ENCODE assay signal across 33 mouse cellular contexts in genomic region chr17:87373327-87373726, GRCm38 (mm10). TPM values are rescaled to one million over a fixed set of nuclear protein-coding genes. Genes with fewer than 3 reads are reported as not detected.
DNase-seq lines count a peak whose midpoint lies in the region; ATAC-seq and TF ChIP-seq lines count a peak whose summit lies in the region.
"Had no signal": no experiment of that assay in that cellular context is flagged by ENCODE, and none has a peak within 500 bp of the region (broad histone marks: within the 10 kb centered on the region; RNA-seq: fewer than 3 reads in every experiment).

No protein-coding gene starts in this region.

- intact Hi-C loops in left cerebral cortex, adult 2 months (cut with DNase I): loop anchor here (2.0 kb wide), 1 partner anchor 73 kb away; the partner anchor contains the start of gene Calm2

- no peak for DNase-seq in hindbrain, embryonic 10.5 days (ENCODE audit: low spot score)
- no peak for DNase-seq in left cerebral cortex, adult 2 months (ENCODE audit: extremely low spot score in 1 of 2, low spot score in 2 of 2)
- DNase-seq in left cerebral cortex, adult 9 months (ENCODE audit: low spot score in 2 of 2): no peak
- DNase-seq in kidney, postnatal 14 days: peak; percentile 52
- DNase-seq in kidney, postnatal 36 days: peak; percentile 60 to 67
- no peak for DNase-seq in cerebellum, postnatal 14 days
- DNase-seq: adrenal gland, adult 2 months; cerebellum, adult 11-12 months; cerebellum, postnatal 10 days; gastrocnemius, postnatal 25 days; heart, adult 2 months; liver, postnatal 0 days; right cerebral cortex, adult 18-20 months; thymus, adult 18-20 months; thymus, postnatal 36 days had no signal

- no peaks in the 10 kb centered on the region for H3K36me3 ChIP-seq in hindbrain, embryonic 15.5 days
- H3K36me3 ChIP-seq in hindbrain, embryonic 10.5 days: no peaks in the 10 kb centered on the region
- H3K36me3 ChIP-seq: hindbrain, embryonic 13.5 days; limb, embryonic 12.5 days; stomach, embryonic 15.5 days had no signal

- peaks cover 56% of the 10 kb centered on the region for H3K4me1 ChIP-seq in hindbrain, embryonic 15.5 days (replicated peaks)
- H3K4me1 ChIP-seq in hindbrain, embryonic 10.5 days (replicated peaks): peaks cover 58% of the 10 kb centered on the region

- no peak for TF ChIP-seq CTCF in left cerebral cortex, adult 2 months (IDR thresholded peaks at IDR 0.05)

- no peak for ATAC-seq in hindbrain, embryonic 15.5 days (ENCODE audit: low FRiP score, low read depth)
- ATAC-seq: inflammation-experienced regulatory T-cells, adult 6 months; liver, postnatal 0 days; lung, postnatal 0 days had no signal

- H3K9me3 ChIP-seq in hindbrain, embryonic 15.5 days: no peaks in the 10 kb centered on the region
- H3K9me3 ChIP-seq in hindbrain, embryonic 10.5 days: no peaks in the 10 kb centered on the region
- H3K9me3 ChIP-seq: hindbrain, embryonic 13.5 days; limb, embryonic 12.5 days; stomach, embryonic 15.5 days had no signal

- H3K9ac ChIP-seq in hindbrain, embryonic 15.5 days: no peak overlapping the region
- H3K9ac ChIP-seq: hindbrain, embryonic 13.5 days; limb, embryonic 12.5 days; liver, postnatal 0 days; stomach, embryonic 15.5 days had no signal

- no peak overlapping the region for H3K4me2 ChIP-seq in hindbrain, embryonic 15.5 days
- H3K4me2 ChIP-seq: hindbrain, embryonic 13.5 days; limb, embryonic 12.5 days; liver, embryonic 11.5 days; stomach, embryonic 15.5 days had no signal

- H3K27me3 ChIP-seq in hindbrain, embryonic 15.5 days: no peaks in the 10 kb centered on the region
- H3K27me3 ChIP-seq in hindbrain, embryonic 10.5 days (ENCODE audit: insufficient read depth, poor library complexity, severe bottlenecking): no peaks in the 10 kb centered on the region
- H3K27me3 ChIP-seq: hindbrain, embryonic 13.5 days; stomach, embryonic 15.5 days had no signal

- WGBS in hindbrain, embryonic 15.5 days: 91% methylated on average over 9 of the region's 9 CpGs
- 90% methylated on average over 9 of the region's 9 CpGs for WGBS in hindbrain, embryonic 10.5 days

- no peak overlapping the region for H3K4me3 ChIP-seq in hindbrain, embryonic 15.5 days
- H3K4me3 ChIP-seq in hindbrain, embryonic 10.5 days: no peak overlapping the region
- no peak overlapping the region for H3K4me3 ChIP-seq in left cerebral cortex, adult 2 months
- H3K4me3 ChIP-seq: heart, adult 2 months; hindbrain, embryonic 13.5 days; limb, embryonic 12.5 days; myocyte; stomach, embryonic 15.5 days had no signal

- 0 out of 2 replicates have a peak overlapping the region, but pooled peaks have one; percentile 8 for H3K27ac ChIP-seq in hindbrain, embryonic 15.5 days (replicated peaks)
- H3K27ac ChIP-seq in hindbrain, embryonic 10.5 days: no peak overlapping the region; the same call in 1 of the 2 replicates
- peak overlapping the region; percentile 68 for H3K27ac ChIP-seq in left cerebral cortex, adult 2 months
- H3K27ac ChIP-seq: heart, adult 2 months; limb, embryonic 12.5 days; macrophage; stomach, embryonic 15.5 days had no signal

RNA-seq across cellular contexts. Expression of gene Stpg4, which starts 54.2 kb away (rescaled TPM):
- not detected in 2 replicates for polyA plus RNA-seq in hindbrain, embryonic 15.5 days (2015; fragmentation: Nextera tagmentation; extraction: Ambion mirVana)
- not detected in 2 replicates for polyA plus RNA-seq in hindbrain, embryonic 10.5 days (2016; fragmentation: Nextera tagmentation; extraction: Ambion mirVana)
- not detected for total RNA-seq in left cerebral cortex, adult 2 months (2021)
- total RNA-seq: adrenal gland, adult 2 months; gastrocnemius, postnatal 25 days; heart, adult 2 months; heart, postnatal 25 days; layer of hippocampus, postnatal 10 days; left cerebral cortex, adult 8-10 months; MEL had no signal
- polyA plus RNA-seq: adrenal gland, adult 2 months; C2C12; embryonic facial prominence, embryonic 11.5 days; forebrain, embryonic 11.5 days; heart, embryonic 14.5 days; hindbrain, embryonic 13.5 days; limb, embryonic 12.5 days; liver, embryonic 11.5 days; liver, postnatal 0 days; lung, postnatal 0 days; macrophage; myocyte; neural tube, embryonic 14.5 days; stomach, embryonic 15.5 days had no signal

Comparison
In these comparisons a context has a peak if more than half of its experiments do, and no peak if none do; other contexts are left out.
1. DNase-seq: peak in kidney, postnatal 14 days (single experiment) and kidney, postnatal 36 days (2 of 2); none in hindbrain, embryonic 10.5 days (single experiment), left cerebral cortex, adult 2 months (0 of 2), left cerebral cortex, adult 9 months (0 of 2) and cerebellum, postnatal 14 days (0 of 2).